Mouse (Mus musculus) central nervous system, embryonic 18 days (tissue): ENCODE measurements around the gene Hpf1. TPM values are rescaled to one million over a fixed set of nuclear protein-coding genes. Genes with fewer than 3 reads are reported as not detected.

ENCODE experiments used
- polyA plus RNA-seq: library from polyadenylated mRNA; depleted of rRNA; stranded (reverse); fragments of >200 nt; gene quantifications from 2 replicates; pipeline ENCODE4 v1.2.3, GENCODE M21; 2012; rRNA removed

The Hpf1 gene
- polyA plus RNA-seq = 61.5 and 65.6 TPM in 2 replicates

GRCm38 (mm10) chr8:60889843-60890519, at the start of gene Hpf1:
Gene Hpf1, plus strand, starts transcription at chr8:60890418.

Other genes starting within 250 kb of the Hpf1 start
- 51.7 and 56.0 TPM in 2 replicates for gene Clcn3, start 92.9 kb downstream of the Hpf1 start, polyA plus RNA-seq
- gene Nek1, start 102.8 kb downstream of the Hpf1 start, polyA plus RNA-seq = 21.3 and 26.1 TPM in 2 replicates